Mouse (Mus musculus): ENCODE results near the gene Klhl30. TPM values are rescaled to one million over a fixed set of nuclear protein-coding genes. Genes with fewer than 3 reads are reported as not detected.

The Klhl30 gene
- total and polyA plus RNA-seq, 2 experiments from 2014 or later, result 0.25 to 0.31 TPM

GRCm38 (mm10) chr1:91337355-91337754 lies 13.5 kb upstream of the Klhl30 start:
- DNase-seq (ENCODE audit: low spot score) (no peak), ATAC-seq (no peak)
- Histone ChIP-seq H3K4me2 (ENCODE audit: low read depth, low read length) (no peak overlapping the region), H3K36me3 (ENCODE audit: insufficient read depth, low read length) (no peaks in the 10 kb centered on the region), H3K4me1 (ENCODE audit: insufficient read depth, low read length) (no peaks in the 10 kb centered on the region), H3K9ac (replicated peaks; ENCODE audit: low read length) (no peak overlapping the region), H3K27me3 (ENCODE audit: insufficient read depth, low read length) (no peaks in the 10 kb centered on the region), H3K4me3 (ENCODE audit: low read length) (no peak overlapping the region), H3K9me3 (ENCODE audit: low read length) (no peaks in the 10 kb centered on the region), H3K27ac (no peak overlapping the region)
- TF ChIP-seq CTCF (IDR thresholded peaks at IDR 0.05; ENCODE audit: low read depth), result no peak
- WGBS, result 90% methylated on average over 7 of the region's 7 CpGs

DNA sequence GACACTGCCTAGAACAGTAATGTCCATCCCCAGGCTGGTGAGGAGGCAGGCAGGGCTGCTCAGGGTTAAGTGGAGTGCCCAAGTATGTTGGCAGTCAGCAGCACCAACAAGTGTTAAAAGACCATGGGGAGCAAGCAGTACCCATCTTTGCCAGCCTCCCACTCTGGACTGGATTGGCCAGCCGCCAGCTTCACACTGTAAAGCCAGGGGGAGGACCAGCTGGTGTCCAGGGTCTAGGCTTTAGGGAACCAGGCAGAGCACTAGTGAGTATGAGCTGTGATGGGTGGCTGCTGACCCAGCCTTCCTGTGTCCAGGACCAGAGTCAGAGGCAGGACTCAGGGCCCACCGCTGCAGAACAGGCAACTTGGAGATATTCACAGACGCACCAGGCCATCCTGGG lies 6.8 kb upstream of the Klhl30 start:
- 75% methylated on average over 3 of the region's 3 CpGs for whole genome bisulfite sequencing
- no peaks in the 10 kb centered on the region for H3K9me3 ChIP-seq (ENCODE audit: low read length)
- no peak overlapping the region for H3K4me2 ChIP-seq (ENCODE audit: low read depth, low read length)
- 0 out of 2 replicates have a peak, but pooled peaks have one; percentile 13 for ATAC-seq
- TF ChIP-seq CTCF (IDR thresholded peaks at IDR 0.05; ENCODE audit: low read depth), result no peak
- H3K27me3 ChIP-seq (ENCODE audit: insufficient read depth, low read length), result peaks cover 19% of the 10 kb centered on the region
- no peaks in the 10 kb centered on the region for H3K36me3 ChIP-seq (ENCODE audit: insufficient read depth, low read length)
- H3K27ac ChIP-seq, result no peak overlapping the region
- no peak overlapping the region for H3K4me3 ChIP-seq (ENCODE audit: low read length)
- H3K4me1 ChIP-seq (ENCODE audit: insufficient read depth, low read length), result peaks cover 13% of the 10 kb centered on the region; the same call in 1 of the 2 replicates
- H3K9ac ChIP-seq (replicated peaks; ENCODE audit: low read length), result no peak overlapping the region
- DNase-seq (ENCODE audit: low spot score), result peak; percentile 35

DNA sequence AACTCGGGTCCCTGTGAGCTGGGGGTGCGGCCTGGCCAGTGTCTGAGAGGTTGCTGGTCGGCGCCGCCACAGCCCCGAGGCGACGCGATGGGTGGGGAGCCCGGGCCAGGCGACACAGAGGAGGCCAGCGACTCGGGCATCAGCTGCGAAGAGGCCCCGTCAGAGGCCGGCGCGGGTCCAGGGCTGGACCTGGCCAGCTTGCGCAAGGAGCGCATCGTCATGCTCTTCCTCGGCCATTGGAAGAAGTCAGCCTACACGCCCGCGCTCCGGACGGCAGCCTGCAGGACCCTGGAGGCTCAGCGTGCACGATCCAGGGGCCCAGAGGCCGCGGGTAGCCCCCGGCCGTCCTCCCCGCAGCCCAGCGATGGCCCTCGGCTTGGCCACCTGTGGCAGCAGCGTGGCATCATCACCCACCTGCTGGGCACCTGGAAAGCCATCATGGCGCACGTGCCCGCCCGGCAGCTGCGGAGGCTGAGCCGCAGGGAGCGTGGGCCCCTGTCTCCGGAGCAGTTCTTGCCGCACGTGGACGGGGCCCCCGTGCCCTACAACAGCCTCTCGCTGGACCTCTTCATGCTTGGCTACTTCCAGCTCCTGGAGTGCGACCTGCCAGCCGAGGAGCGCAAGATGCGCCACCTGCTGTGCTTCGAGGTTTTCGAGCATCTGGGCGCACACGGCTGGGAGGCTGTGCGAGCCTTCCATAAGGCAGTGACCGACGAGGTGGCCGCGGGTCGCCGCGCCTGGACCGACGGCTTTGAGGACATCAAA lies 5.7 kb upstream of the Klhl30 start:
- Histone ChIP-seq H3K4me2 (ENCODE audit: low read depth, low read length) (peak overlapping the region; percentile 64), H3K9ac (replicated peaks; ENCODE audit: low read length) (no peak overlapping the region; the same call in 1 of the 2 replicates), H3K27me3 (ENCODE audit: insufficient read depth, low read length) (peaks cover 19% of the 10 kb centered on the region), H3K4me1 (ENCODE audit: insufficient read depth, low read length) (peaks cover 13% of the 10 kb centered on the region; the same call in 1 of the 2 replicates), H3K36me3 (ENCODE audit: insufficient read depth, low read length) (no peaks in the 10 kb centered on the region), H3K27ac (no peak overlapping the region), H3K9me3 (ENCODE audit: low read length) (no peaks in the 10 kb centered on the region), H3K4me3 (ENCODE audit: low read length) (peak overlapping the region; percentile 34)
- WGBS, result 4% methylated on average over 62 of the region's 68 CpGs
- DNase-seq (ENCODE audit: low spot score) (peak; percentile 69), ATAC-seq (peak; percentile 43; the same call in 1 of the 2 replicates)
- peak; percentile 48 for TF ChIP-seq CTCF (IDR thresholded peaks at IDR 0.05; ENCODE audit: low read depth)

DNA sequence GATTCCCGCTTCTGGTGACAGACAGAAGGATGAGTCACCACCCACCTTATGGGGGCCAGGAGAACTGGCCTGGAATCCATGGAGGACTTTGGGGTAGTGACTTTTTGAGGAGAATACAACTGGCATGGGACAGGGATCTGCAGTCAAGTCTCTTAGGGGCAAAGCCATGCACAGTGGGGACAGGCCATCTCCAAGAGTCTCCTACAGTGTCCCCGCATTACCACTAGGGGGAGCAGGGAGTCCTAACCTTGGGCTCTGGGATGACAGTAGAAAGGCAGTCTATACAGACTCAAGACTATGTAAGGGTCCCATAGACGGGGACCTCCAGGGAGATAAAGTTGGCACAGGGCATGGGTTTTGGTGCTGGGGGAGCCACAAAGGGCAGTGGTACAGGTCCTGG lies 3.9 kb upstream of the Klhl30 start:
- 40% methylated on average over 3 of the region's 3 CpGs for WGBS
- TF ChIP-seq CTCF (IDR thresholded peaks at IDR 0.05; ENCODE audit: low read depth), result peak; percentile 90
- H3K36me3 ChIP-seq (ENCODE audit: insufficient read depth, low read length), result no peaks in the 10 kb centered on the region
- DNase-seq (ENCODE audit: low spot score), result peak; percentile 78
- peaks cover 19% of the 10 kb centered on the region for H3K27me3 ChIP-seq (ENCODE audit: insufficient read depth, low read length)
- no peak overlapping the region for H3K9ac ChIP-seq (replicated peaks; ENCODE audit: low read length)
- no peak overlapping the region for H3K4me2 ChIP-seq (ENCODE audit: low read depth, low read length)
- peaks cover 13% of the 10 kb centered on the region; the same call in 1 of the 2 replicates for H3K4me1 ChIP-seq (ENCODE audit: insufficient read depth, low read length)
- peak; percentile 85; the same call in 1 of the 2 replicates for ATAC-seq
- H3K9me3 ChIP-seq (ENCODE audit: low read length), result no peaks in the 10 kb centered on the region
- no peak overlapping the region for H3K27ac ChIP-seq
- H3K4me3 ChIP-seq (ENCODE audit: low read length), result no peak overlapping the region

GRCm38 (mm10) chr1:91351249-91351648 lies 433 bp downstream of the Klhl30 start:
- H3K9me3 ChIP-seq (ENCODE audit: low read length), result no peaks in the 10 kb centered on the region
- DNase-seq (ENCODE audit: low spot score) (no peak), ATAC-seq (no peak)
- H3K36me3 ChIP-seq (ENCODE audit: insufficient read depth, low read length), result no peaks in the 10 kb centered on the region
- no peak overlapping the region for H3K27ac ChIP-seq
- H3K4me1 ChIP-seq (ENCODE audit: insufficient read depth, low read length), result no peaks in the 10 kb centered on the region
- H3K9ac ChIP-seq (replicated peaks; ENCODE audit: low read length), result no peak overlapping the region
- 79% methylated on average over 3 of the region's 3 CpGs for WGBS
- H3K27me3 ChIP-seq (ENCODE audit: insufficient read depth, low read length), result no peaks in the 10 kb centered on the region
- no peak overlapping the region for H3K4me2 ChIP-seq (ENCODE audit: low read depth, low read length)
- no peak overlapping the region for H3K4me3 ChIP-seq (ENCODE audit: low read length)
- TF ChIP-seq CTCF (IDR thresholded peaks at IDR 0.05; ENCODE audit: low read depth), result no peak

- WGBS, result 94% methylated on average over 2 of the region's 2 CpGs
- no peak for TF ChIP-seq CTCF (IDR thresholded peaks at IDR 0.05; ENCODE audit: low read depth)
- DNase-seq (ENCODE audit: low spot score), result no peak
- no peaks in the 10 kb centered on the region for H3K27me3 ChIP-seq (ENCODE audit: insufficient read depth, low read length)
- no peaks in the 10 kb centered on the region for H3K9me3 ChIP-seq (ENCODE audit: low read length)
- no peaks in the 10 kb centered on the region for H3K4me1 ChIP-seq (ENCODE audit: insufficient read depth, low read length)
- H3K27ac ChIP-seq, result no peak overlapping the region
- no peak overlapping the region for H3K4me2 ChIP-seq (ENCODE audit: low read depth, low read length)
- no peak for ATAC-seq
- no peak overlapping the region for H3K9ac ChIP-seq (replicated peaks; ENCODE audit: low read length)
- no peak overlapping the region for H3K4me3 ChIP-seq (ENCODE audit: low read length)
- H3K36me3 ChIP-seq (ENCODE audit: insufficient read depth, low read length), result no peaks in the 10 kb centered on the region
Measured at GRCm38 (mm10) chr1:91352277-91352676, 1.5 kb downstream of the Klhl30 start.

GRCm38 (mm10) chr1:91356105-91356504 lies 5.3 kb downstream of the Klhl30 start:
- Histone ChIP-seq H3K27me3 (ENCODE audit: insufficient read depth, low read length) (no peaks in the 10 kb centered on the region), H3K9me3 (ENCODE audit: low read length) (no peaks in the 10 kb centered on the region), H3K4me3 (ENCODE audit: low read length) (no peak overlapping the region), H3K4me1 (ENCODE audit: insufficient read depth, low read length) (no peaks in the 10 kb centered on the region), H3K9ac (replicated peaks; ENCODE audit: low read length) (no peak overlapping the region), H3K27ac (no peak overlapping the region), H3K36me3 (ENCODE audit: insufficient read depth, low read length) (no peaks in the 10 kb centered on the region), H3K4me2 (ENCODE audit: low read depth, low read length) (no peak overlapping the region)
- no peak for DNase-seq (ENCODE audit: low spot score)
- 82% methylated on average over 11 of the region's 11 CpGs for WGBS
- no peak for ATAC-seq
- no peak for TF ChIP-seq CTCF (IDR thresholded peaks at IDR 0.05; ENCODE audit: low read depth)

All from hindbrain, postnatal 0 days (tissue).